Mouse (Mus musculus): ENCODE data around the gene AI661453. TPM values are rescaled to one million over a fixed set of nuclear protein-coding genes. Genes with fewer than 3 reads are reported as not detected.

AI661453 gene
- polyA plus RNA-seq, 1 experiment: 0.11 TPM

DNA sequence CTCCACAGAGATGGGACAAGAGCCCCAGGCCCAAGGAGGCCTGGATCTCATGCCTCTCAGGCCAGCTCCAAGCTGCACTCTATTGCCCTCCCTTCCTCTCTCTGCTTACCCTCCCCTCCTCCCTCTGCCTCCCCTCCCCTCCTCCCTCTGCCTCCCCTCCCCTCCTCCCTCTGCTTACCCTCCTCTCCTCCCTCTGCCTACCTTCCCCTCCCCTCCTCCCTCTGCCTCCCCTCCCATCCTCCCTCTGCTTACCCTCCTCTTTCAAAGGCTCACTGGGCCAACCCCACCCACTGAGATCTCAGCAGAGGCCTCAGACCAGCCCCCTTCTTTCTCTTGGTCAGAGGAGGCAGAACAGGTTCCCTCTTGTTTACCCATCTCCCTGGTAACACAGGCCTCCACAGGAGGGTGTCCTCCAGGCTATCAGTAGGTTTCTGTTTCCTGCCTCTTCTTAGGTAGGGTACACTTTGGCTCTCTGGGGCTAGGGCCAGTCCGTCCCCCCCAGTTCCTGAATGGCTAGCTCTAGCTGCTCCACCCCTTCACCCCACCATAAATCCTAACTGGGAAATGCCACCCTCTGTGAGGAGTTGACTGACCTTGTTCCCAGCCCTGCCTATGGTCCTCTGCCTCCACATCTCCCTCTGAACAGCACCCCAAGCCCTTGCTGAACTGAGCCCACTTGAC, 48.0 kb downstream of the AI661453 start:
- Histone ChIP-seq H3K4me3 (replicated peaks; ENCODE audit: insufficient read depth, low read depth, low read length) (no peak overlapping the region), H3K27me3 (ENCODE audit: control insufficient read depth, insufficient read depth, low read length) (no peaks in the 10 kb centered on the region), H3K4me1 (ENCODE audit: control insufficient read depth, insufficient read depth, low read length) (no peaks in the 10 kb centered on the region), H3K27ac (ENCODE audit: insufficient read depth, low read length) (no peak overlapping the region)
- 33% methylated on average over 1 of the region's 1 CpGs for WGBS
- DNase-seq: no peak
- TF ChIP-seq CTCF (IDR thresholded peaks at IDR 0.05; ENCODE audit: borderline replicate concordance, insufficient read depth, low read depth, low read length) (no peak), POLR2A (IDR thresholded peaks at IDR 0.05; ENCODE audit: borderline replicate concordance, insufficient read depth, low read length) (no peak)

DNA sequence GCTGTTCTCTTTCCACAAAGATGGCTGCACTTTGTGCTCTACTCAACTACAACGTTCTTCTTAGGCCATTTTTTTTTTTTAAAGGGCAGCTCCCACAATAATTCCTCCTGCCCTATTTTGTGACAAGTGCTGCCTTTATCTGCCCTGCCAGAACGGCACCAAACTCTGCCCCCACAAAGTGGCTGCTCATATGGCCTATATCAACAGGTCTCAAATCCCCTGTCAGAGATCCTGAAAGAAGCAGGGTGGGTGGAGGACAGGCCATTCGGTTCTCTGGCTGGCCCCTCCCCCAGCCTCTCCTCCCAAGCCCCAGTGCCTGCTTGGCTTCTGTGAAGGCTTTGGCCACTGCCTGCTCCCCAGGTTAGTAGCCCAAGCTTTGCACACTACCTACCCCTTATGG, 48.6 kb downstream of the AI661453 start:
- Histone ChIP-seq H3K4me1 (ENCODE audit: control insufficient read depth, insufficient read depth, low read length) (no peaks in the 10 kb centered on the region), H3K27me3 (ENCODE audit: control insufficient read depth, insufficient read depth, low read length) (no peaks in the 10 kb centered on the region), H3K4me3 (replicated peaks; ENCODE audit: insufficient read depth, low read depth, low read length) (no peak overlapping the region), H3K27ac (ENCODE audit: insufficient read depth, low read length) (no peak overlapping the region)
- DNase-seq: no peak
- TF ChIP-seq CTCF (IDR thresholded peaks at IDR 0.05; ENCODE audit: borderline replicate concordance, insufficient read depth, low read depth, low read length): no peak
- TF ChIP-seq POLR2A (IDR thresholded peaks at IDR 0.05; ENCODE audit: borderline replicate concordance, insufficient read depth, low read length): no peak
- WGBS: 11% methylated on average over 3 of the region's 3 CpGs

DNA sequence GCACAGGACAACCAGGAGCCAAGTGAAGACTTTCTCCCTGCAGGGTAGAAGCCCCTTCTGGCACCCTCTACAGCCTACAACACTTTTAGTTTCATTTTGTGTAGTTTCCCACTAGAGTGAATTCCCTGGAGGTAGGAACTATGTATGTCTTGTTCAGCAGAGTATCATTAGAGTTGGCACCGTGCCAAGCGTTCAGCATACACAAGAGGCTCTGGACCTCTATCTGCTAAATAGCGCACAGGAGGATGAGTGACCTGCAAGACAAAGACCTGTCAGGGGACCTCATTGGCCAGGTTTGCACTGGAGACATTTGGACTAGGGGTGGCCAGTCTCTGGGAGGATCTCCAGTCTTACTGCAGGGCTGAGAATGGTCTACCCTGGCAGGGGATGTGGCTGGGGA, 49.4 kb downstream of the AI661453 start:
- TF ChIP-seq CTCF (IDR thresholded peaks at IDR 0.05; ENCODE audit: borderline replicate concordance, insufficient read depth, low read depth, low read length) (no peak), POLR2A (IDR thresholded peaks at IDR 0.05; ENCODE audit: borderline replicate concordance, insufficient read depth, low read length) (no peak)
- Histone ChIP-seq H3K27ac (ENCODE audit: insufficient read depth, low read length) (no peak overlapping the region), H3K4me3 (replicated peaks; ENCODE audit: insufficient read depth, low read depth, low read length) (no peak overlapping the region), H3K4me1 (ENCODE audit: control insufficient read depth, insufficient read depth, low read length) (no peaks in the 10 kb centered on the region), H3K27me3 (ENCODE audit: control insufficient read depth, insufficient read depth, low read length) (no peaks in the 10 kb centered on the region)
- no peak for DNase-seq
- 53% methylated on average over 3 of the region's 3 CpGs for WGBS

DNA sequence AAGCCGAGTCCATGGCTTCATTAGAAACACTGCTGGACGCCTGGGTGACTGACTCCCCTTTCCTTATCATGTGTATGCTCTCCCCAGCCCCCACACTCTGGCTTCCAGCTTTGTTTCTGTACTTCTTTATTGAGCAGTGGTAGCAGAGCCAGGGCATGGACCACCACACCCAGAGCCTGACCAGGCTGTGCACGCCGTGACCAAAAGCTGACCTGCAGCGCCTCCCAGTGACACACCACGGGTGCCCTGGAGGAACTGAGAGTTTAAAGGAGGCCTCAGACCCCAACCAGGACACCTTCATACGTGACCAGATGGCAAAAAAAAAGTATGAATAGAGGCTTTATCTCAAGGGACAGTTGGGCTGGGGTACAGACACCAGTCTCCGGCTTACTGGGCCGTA, 54.4 kb downstream of the AI661453 start:
- 77% methylated on average over 9 of the region's 9 CpGs for WGBS
- no peak for DNase-seq
- no peak overlapping the region for H3K4me3 ChIP-seq (replicated peaks; ENCODE audit: insufficient read depth, low read depth, low read length)
- H3K27ac ChIP-seq (ENCODE audit: insufficient read depth, low read length): no peak overlapping the region
- H3K4me1 ChIP-seq (ENCODE audit: control insufficient read depth, insufficient read depth, low read length): no peaks in the 10 kb centered on the region
- no peaks in the 10 kb centered on the region for H3K27me3 ChIP-seq (ENCODE audit: control insufficient read depth, insufficient read depth, low read length)
- no peak for TF ChIP-seq POLR2A (IDR thresholded peaks at IDR 0.05; ENCODE audit: borderline replicate concordance, insufficient read depth, low read length)
- peak; percentile 43; the same call in 1 of the 2 replicates for TF ChIP-seq CTCF (IDR thresholded peaks at IDR 0.05; ENCODE audit: borderline replicate concordance, insufficient read depth, low read depth, low read length)

DNA sequence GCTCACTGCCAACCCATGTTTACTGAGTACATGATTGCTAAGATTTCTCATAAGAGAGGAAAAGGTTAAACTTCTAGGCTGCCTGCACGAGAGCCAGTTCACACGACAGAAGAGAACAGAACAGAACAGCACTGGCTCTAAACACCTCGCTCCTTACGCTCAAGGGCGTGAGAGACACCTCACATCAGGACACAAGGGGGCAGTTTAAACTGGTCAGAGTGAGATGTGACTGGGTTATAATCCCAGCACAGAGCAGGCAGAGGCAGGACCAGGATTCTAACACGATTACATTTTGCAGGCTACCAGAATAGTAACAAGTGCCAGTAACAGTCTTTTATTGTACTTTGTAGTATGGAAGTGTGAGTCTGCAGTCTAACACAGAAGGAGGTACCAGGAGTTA, 56.3 kb downstream of the AI661453 start:
- WGBS: 73% methylated on average over 6 of the region's 6 CpGs
- Histone ChIP-seq H3K4me1 (ENCODE audit: control insufficient read depth, insufficient read depth, low read length) (no peaks in the 10 kb centered on the region), H3K27ac (ENCODE audit: insufficient read depth, low read length) (no peak overlapping the region), H3K27me3 (ENCODE audit: control insufficient read depth, insufficient read depth, low read length) (no peaks in the 10 kb centered on the region), H3K4me3 (replicated peaks; ENCODE audit: insufficient read depth, low read depth, low read length) (no peak overlapping the region)
- TF ChIP-seq CTCF (IDR thresholded peaks at IDR 0.05; ENCODE audit: borderline replicate concordance, insufficient read depth, low read depth, low read length) (no peak), POLR2A (IDR thresholded peaks at IDR 0.05; ENCODE audit: borderline replicate concordance, insufficient read depth, low read length) (no peak)
- DNase-seq: no peak

DNA sequence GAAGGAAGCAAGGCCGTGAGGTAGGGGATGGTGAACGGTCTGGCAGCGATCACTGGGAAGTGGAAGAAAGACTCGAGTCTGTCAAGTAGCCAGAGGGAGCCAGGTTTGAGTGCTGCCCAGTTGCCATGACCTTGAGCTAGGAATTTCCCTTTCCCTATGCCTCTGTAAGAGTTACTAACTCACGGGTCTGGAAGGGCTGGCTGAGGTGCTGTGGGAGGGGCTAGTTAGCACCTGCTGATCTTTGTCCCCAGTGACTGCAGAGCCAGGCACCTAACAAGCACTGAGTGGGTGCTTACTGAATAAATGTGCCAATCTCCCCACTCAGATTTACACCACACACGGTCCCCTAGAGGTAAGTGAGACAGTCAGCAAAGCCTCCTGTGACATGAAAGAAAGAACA, 57.2 kb downstream of the AI661453 start:
- 82% methylated on average over 6 of the region's 6 CpGs for WGBS
- H3K27me3 ChIP-seq (ENCODE audit: control insufficient read depth, insufficient read depth, low read length): no peaks in the 10 kb centered on the region
- H3K27ac ChIP-seq (ENCODE audit: insufficient read depth, low read length): no peak overlapping the region
- TF ChIP-seq CTCF (IDR thresholded peaks at IDR 0.05; ENCODE audit: borderline replicate concordance, insufficient read depth, low read depth, low read length): no peak
- no peak for TF ChIP-seq POLR2A (IDR thresholded peaks at IDR 0.05; ENCODE audit: borderline replicate concordance, insufficient read depth, low read length)
- H3K4me1 ChIP-seq (ENCODE audit: control insufficient read depth, insufficient read depth, low read length): no peaks in the 10 kb centered on the region
- no peak overlapping the region for H3K4me3 ChIP-seq (replicated peaks; ENCODE audit: insufficient read depth, low read depth, low read length)
- no peak for DNase-seq

DNA sequence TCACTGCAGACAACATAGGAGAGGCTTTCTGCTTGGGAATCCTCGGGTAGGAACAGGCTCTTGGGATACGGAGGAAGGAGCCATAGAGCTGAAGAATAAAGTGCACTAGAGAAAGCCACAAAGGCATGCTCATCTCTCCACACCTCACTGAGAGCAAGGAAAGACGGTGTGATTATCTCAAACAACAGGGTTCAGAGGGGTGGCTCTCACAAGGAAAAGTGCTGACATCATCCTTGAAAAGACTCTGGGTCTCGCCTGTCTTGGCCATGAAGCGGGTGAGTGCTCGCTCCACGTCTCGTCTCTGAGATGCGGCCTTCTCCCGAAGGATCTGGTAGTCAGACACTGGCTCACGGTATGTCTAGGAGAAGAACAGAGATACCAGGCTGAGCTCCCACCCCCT, 57.7 kb downstream of the AI661453 start:
- no peak overlapping the region for H3K4me3 ChIP-seq (replicated peaks; ENCODE audit: insufficient read depth, low read depth, low read length)
- H3K27ac ChIP-seq (ENCODE audit: insufficient read depth, low read length): no peak overlapping the region
- TF ChIP-seq POLR2A (IDR thresholded peaks at IDR 0.05; ENCODE audit: borderline replicate concordance, insufficient read depth, low read length) (no peak), CTCF (IDR thresholded peaks at IDR 0.05; ENCODE audit: borderline replicate concordance, insufficient read depth, low read depth, low read length) (no peak)
- 89% methylated on average over 11 of the region's 11 CpGs for WGBS
- no peak for DNase-seq
- H3K4me1 ChIP-seq (ENCODE audit: control insufficient read depth, insufficient read depth, low read length): no peaks in the 10 kb centered on the region
- H3K27me3 ChIP-seq (ENCODE audit: control insufficient read depth, insufficient read depth, low read length): no peaks in the 10 kb centered on the region

DNA sequence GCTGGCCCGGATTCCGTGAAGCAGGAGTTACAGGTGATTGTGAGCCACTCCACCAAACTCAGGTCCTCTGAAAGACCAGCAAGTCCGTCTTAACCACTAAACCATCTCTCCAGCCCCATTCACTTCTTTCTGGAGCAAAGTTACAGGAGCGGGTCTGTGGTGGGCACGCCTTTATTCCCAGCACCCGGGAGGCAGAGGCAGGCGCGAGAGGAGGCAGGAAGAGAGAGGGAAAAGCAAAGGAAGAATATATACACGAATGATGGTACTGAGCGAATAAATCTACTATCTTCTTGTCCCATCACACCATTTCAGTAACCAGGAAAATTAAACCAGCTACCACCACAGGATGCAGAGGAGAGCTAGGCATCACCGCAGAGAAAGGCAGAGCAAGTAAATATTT, 65.1 kb downstream of the AI661453 start:
- Histone ChIP-seq H3K4me1 (ENCODE audit: control insufficient read depth, insufficient read depth, low read length) (peaks cover 9% of the 10 kb centered on the region; the same call in 1 of the 2 replicates), H3K27ac (ENCODE audit: insufficient read depth, low read length) (no peak overlapping the region), H3K4me3 (replicated peaks; ENCODE audit: insufficient read depth, low read depth, low read length) (peak overlapping the region; percentile 68), H3K27me3 (ENCODE audit: control insufficient read depth, insufficient read depth, low read length) (no peaks in the 10 kb centered on the region)
- TF ChIP-seq CTCF (IDR thresholded peaks at IDR 0.05; ENCODE audit: borderline replicate concordance, insufficient read depth, low read depth, low read length): no peak
- TF ChIP-seq POLR2A (IDR thresholded peaks at IDR 0.05; ENCODE audit: borderline replicate concordance, insufficient read depth, low read length): no peak
- DNase-seq: no peak
- WGBS: 5% methylated on average over 11 of the region's 11 CpGs
